Mouse (Mus musculus) midbrain, embryonic 14.5 days (tissue): ENCODE measurements around the gene Gm20721. TPM values are rescaled to one million over a fixed set of nuclear protein-coding genes. Genes with fewer than 3 reads are reported as not detected.
"Not testable (repeated sequence)": the region's sequence is repeated elsewhere in the genome, so short reads cannot be mapped to it uniquely, and the experiment has no call there.

ENCODE experiments used
- ATAC-seq: fragments of 200-750 bp; cut with Nextera tagmentation; 2 replicates; pipeline ENCODE4 v1.8.0; 2017; ENCODE audit warnings: moderate number of reproducible peaks, moderate library complexity; ENCODE audit not compliant: low FRiP score, low TSS enrichment
- DNase-seq: peaks from one replicate; pipeline ENCODE4 v3.0.0-alpha.2; 2015
- H3K27ac ChIP-seq: fragments of 300-500 bp; sonication (generic); replicated peaks from 2 replicates; pipeline ENCODE4 v1.5.1; 2014; ENCODE audit warnings: mild to moderate bottlenecking, low read depth, low read length, moderate library complexity
- H3K27me3 ChIP-seq: fragments of 300-500 bp; sonication (generic); 2 replicates; pipeline ENCODE4 v1.6.1; 2014; ENCODE audit warnings: low read length, control low read depth, mixed read lengths; ENCODE audit not compliant: control insufficient read depth, insufficient read depth
- H3K36me3 ChIP-seq: fragments of 300-500 bp; sonication (generic); 2 replicates; pipeline ENCODE4 v1.6.1; 2014; ENCODE audit warnings: low read length, control low read depth; ENCODE audit not compliant: control insufficient read depth, insufficient read depth
- H3K4me1 ChIP-seq: fragments of 300-500 bp; sonication (generic); 2 replicates; pipeline ENCODE4 v1.6.1; 2014; ENCODE audit warnings: mild to moderate bottlenecking, antibody characterized with exemption, low read length, control low read depth; ENCODE audit not compliant: control insufficient read depth, insufficient read depth
- H3K4me2 ChIP-seq: fragments of 300-500 bp; sonication (generic); 2 replicates; pipeline ENCODE4 v1.6.1; 2014; ENCODE audit warnings: mild to moderate bottlenecking, low read length, moderate library complexity
- H3K4me3 ChIP-seq: fragments of 300-500 bp; sonication (generic); replicated peaks from 2 replicates; pipeline ENCODE4 v1.5.1; 2014; ENCODE audit warnings: low read depth, low read length
- H3K9ac ChIP-seq: fragments of 300-500 bp; sonication (generic); replicated peaks from 2 replicates; pipeline ENCODE4 v1.6.1; 2014; ENCODE audit warnings: mild to moderate bottlenecking, low read length, moderate library complexity
- H3K9me3 ChIP-seq: fragments of 300-500 bp; sonication (generic); 2 replicates; pipeline ENCODE4 v1.6.1; 2016; ENCODE audit warnings: low read length, control low read depth, mixed read lengths; ENCODE audit not compliant: control insufficient read depth
- WGBS: fragments of 180-500 bp; shearing (Covaris S2); extraction: QIAGEN DNeasy Blood & Tissue Kit; methylation state at CpG from one replicate; pipeline ENCODE4 v1.1.7; 2014; 5-methylcytosine and 5-hydroxymethylcytosine counted together
- polyA plus RNA-seq: library from polyadenylated mRNA; unstranded; fragments of >200 nt; fragmentation: Nextera tagmentation; extraction: Ambion mirVana; gene quantifications from 2 replicates; pipeline ENCODE4 v1.2.1, GENCODE M21; 2014

Gm20721 gene
- polyA plus RNA-seq, result 6.4 and 7.5 TPM in 2 replicates

DNA sequence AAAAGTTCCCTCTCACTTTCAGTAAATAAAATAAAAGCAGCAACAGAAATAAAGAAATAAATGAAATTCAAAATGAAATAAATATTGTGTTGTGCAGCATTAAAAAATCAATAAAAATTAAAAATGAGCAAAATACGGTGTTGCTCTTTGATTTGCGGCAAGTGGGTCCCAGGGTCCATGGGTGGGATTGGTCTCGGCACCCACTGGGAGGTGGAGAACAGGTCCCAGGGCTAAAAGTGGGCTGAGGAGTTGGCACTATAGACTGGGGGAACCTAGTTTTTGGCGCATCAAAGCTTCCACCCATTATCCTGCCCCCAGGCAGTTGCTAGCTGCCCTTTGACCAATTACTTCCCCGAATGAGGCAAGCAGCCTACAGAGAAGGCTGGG is at the start of gene Gm20721:
Gene Gm20721 (minus strand): TSS at position 101 of the 387 bp plus-strand sequence.
- H3K4me1 ChIP-seq, result peaks cover 16% of the 10 kb centered on the region
- no peak within 1 kb of the TSS for H3K27ac ChIP-seq
- no peak within 1 kb of the TSS for H3K4me2 ChIP-seq
- peaks cover 36% of the 10 kb centered on the region for H3K36me3 ChIP-seq
- WGBS, result 95% methylated on average over 5 of the region's 5 CpGs
- ATAC-seq, result no peak
- H3K9ac ChIP-seq, result no peak within 1 kb of the TSS
- no peak for DNase-seq
- H3K9me3 ChIP-seq, result no peaks in the 10 kb centered on the region
- no peak within 1 kb of the TSS for H3K4me3 ChIP-seq
- no peaks in the 10 kb centered on the region for H3K27me3 ChIP-seq

DNA sequence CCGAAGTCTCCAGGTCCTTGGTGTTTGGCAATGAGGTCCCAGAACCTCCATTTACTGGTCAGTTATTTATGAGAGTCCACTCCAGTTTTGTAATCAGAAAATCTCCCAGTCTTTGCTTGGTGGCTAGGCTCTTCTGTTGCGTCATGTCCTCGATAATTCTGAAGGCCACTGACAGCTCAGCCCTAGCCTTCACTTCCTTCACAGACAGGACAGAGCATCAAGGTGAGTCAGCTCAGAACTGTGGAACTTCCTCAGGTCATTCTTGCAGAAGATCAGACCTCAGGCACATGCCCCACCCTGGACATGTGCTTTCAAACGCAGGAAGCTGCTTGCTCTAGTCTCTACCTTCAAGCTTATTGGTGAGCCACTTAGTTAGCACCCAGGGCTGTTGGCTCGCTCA is 46.9 kb upstream of the Gm20721 start:
- DNase-seq (no peak), ATAC-seq (no peak)
- Histone ChIP-seq H3K36me3 (no peaks in the 10 kb centered on the region), H3K9ac (no peak overlapping the region), H3K4me1 (no peaks in the 10 kb centered on the region), H3K27me3 (no peaks in the 10 kb centered on the region), H3K9me3 (no peaks in the 10 kb centered on the region; the same call in 1 of the 2 replicates), H3K4me3 (no peak overlapping the region), H3K27ac (no peak overlapping the region), H3K4me2 (no peak overlapping the region)
- 87% methylated on average over 5 of the region's 5 CpGs for WGBS

DNA sequence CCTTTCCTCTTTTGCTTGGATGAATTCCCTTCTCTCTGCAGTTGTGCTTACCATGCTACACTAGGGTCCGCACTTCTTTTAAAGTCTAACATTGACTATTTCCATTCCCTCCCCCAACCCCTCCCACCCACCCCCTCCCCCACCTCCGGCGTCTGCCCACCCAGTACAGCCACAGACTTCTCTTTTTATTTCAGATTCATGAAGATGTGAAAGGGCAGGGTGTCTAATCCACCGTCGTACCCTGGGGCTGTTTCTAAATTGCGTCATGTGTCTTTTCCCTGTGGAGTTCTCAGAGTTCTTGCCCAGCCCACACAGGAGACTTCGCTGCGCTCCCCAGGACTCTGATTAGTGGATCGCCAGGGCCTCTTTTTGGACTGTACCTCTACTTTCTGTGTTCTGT is 46.0 kb upstream of the Gm20721 start:
- no peaks in the 10 kb centered on the region; the same call in 1 of the 2 replicates for H3K9me3 ChIP-seq
- H3K4me2 ChIP-seq, result no peak overlapping the region
- H3K27me3 ChIP-seq, result no peaks in the 10 kb centered on the region
- H3K27ac ChIP-seq, result no peak overlapping the region
- DNase-seq, result peak; percentile 35
- no peak overlapping the region for H3K4me3 ChIP-seq
- H3K4me1 ChIP-seq, result no peaks in the 10 kb centered on the region
- no peak overlapping the region for H3K9ac ChIP-seq
- no peak for ATAC-seq
- H3K36me3 ChIP-seq, result no peaks in the 10 kb centered on the region
- 43% methylated on average over 9 of the region's 9 CpGs for WGBS

DNA sequence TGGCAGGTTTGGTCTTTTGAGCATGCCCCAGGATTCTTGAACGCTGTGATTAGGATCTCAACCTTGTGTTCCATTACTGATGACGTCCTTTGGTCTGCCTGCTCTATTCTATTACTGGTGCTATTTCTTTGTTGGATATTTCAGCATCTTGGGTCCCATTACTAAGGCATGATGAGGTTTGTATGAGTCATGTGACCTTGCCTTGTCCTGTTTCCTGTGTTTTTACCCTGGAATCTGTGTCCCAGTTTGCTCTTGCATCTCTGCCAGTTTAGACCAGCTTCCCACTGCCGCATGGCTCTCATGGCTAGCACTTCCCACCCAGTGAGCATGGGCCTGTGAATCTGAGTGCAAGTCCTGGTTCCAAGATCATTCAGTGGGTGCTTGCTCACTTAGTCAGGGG is 45.4 kb upstream of the Gm20721 start:
- Histone ChIP-seq H3K4me3 (no peak overlapping the region), H3K4me2 (no peak overlapping the region), H3K9ac (no peak overlapping the region), H3K27ac (no peak overlapping the region), H3K27me3 (no peaks in the 10 kb centered on the region), H3K9me3 (no peaks in the 10 kb centered on the region; the same call in 1 of the 2 replicates), H3K4me1 (no peaks in the 10 kb centered on the region), H3K36me3 (no peaks in the 10 kb centered on the region)
- 92% methylated on average over 3 of the region's 3 CpGs for WGBS
- ATAC-seq (no peak), DNase-seq (no peak)

DNA sequence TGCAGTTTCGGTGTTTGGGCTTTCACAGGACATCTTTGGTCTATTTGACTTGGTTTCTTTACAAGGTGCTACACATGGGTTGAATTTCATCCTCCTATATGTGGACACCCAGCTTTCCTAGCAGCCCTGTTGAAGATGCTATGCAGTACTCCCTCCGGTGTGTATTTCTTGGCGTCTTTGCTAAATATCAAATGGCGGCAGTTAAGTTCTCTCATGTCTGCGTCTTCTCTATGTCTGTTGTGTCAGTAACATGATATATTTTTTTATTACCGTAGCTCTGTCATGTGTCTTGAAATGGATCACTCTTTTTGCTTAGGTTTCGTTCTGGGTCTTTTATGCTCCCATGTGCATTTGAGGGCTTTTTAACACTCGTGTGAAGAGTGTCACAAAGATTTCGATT is 34.5 kb upstream of the Gm20721 start:
- no peaks in the 10 kb centered on the region for H3K27me3 ChIP-seq
- ATAC-seq, result no peak
- no peak overlapping the region for H3K4me2 ChIP-seq
- H3K36me3 ChIP-seq, result no peaks in the 10 kb centered on the region
- no peaks in the 10 kb centered on the region for H3K4me1 ChIP-seq
- H3K9ac ChIP-seq, result no peak overlapping the region
- H3K27ac ChIP-seq, result no peak overlapping the region
- H3K4me3 ChIP-seq, result no peak overlapping the region
- 93% methylated on average over 9 of the region's 9 CpGs for WGBS
- H3K9me3 ChIP-seq, result no peaks in the 10 kb centered on the region
- DNase-seq, result no peak

DNA sequence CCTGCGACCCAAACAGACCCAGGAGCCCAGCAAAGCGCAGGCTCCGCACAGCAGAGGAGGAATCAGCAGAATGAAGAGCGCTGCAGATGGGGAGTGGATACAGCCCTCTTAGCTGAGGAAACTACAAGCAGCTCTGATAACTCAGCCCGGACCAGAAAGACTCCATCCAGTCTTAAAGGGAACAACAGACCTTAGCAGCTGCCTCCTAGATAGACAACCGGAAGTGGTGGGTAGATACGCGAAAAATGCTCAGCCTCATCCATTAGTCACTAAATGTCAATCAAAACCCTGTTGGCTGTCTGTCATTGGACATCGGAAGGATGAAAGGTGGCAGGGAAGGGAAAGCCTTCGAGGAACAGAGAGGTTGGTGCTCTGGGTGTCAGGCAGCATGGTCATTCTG is 20.1 kb upstream of the Gm20721 start:
- H3K4me2 ChIP-seq, result no peak overlapping the region
- H3K27me3 ChIP-seq, result no peaks in the 10 kb centered on the region
- H3K4me3 ChIP-seq, result no peak overlapping the region
- ATAC-seq, result no peak
- H3K36me3 ChIP-seq, result no peaks in the 10 kb centered on the region
- 87% methylated on average over 10 of the region's 10 CpGs for WGBS
- no peak for DNase-seq
- no peaks in the 10 kb centered on the region for H3K9me3 ChIP-seq
- no peak overlapping the region for H3K27ac ChIP-seq
- H3K9ac ChIP-seq, result no peak overlapping the region
- no peaks in the 10 kb centered on the region for H3K4me1 ChIP-seq

DNA sequence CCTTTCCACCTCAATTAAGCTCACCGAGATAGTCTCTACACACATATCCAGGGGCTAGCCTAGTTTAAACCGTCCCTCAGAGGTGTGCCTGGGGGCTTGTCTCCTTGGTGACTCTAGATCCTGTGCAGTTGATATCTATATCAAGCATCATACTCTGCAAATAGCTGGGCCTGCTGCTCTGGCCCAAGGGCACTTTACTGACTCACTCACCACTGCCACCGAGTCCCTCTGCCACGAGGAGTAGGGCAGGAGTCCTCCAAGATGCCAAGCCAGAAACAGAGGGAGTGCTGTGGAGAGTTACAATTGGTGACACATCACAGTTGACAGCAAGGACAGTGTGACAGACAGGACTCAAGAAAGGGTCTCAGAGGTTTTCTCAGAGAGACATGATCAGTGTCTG is 13.1 kb upstream of the Gm20721 start:
- DNase-seq (no peak), ATAC-seq (no peak)
- Histone ChIP-seq H3K4me3 (no peak overlapping the region), H3K9ac (no peak overlapping the region), H3K27ac (no peak overlapping the region), H3K9me3 (no peaks in the 10 kb centered on the region), H3K4me2 (no peak overlapping the region), H3K4me1 (no peaks in the 10 kb centered on the region), H3K27me3 (no peaks in the 10 kb centered on the region), H3K36me3 (no peaks in the 10 kb centered on the region)
- 80% methylated on average over 4 of the region's 4 CpGs for WGBS

DNA sequence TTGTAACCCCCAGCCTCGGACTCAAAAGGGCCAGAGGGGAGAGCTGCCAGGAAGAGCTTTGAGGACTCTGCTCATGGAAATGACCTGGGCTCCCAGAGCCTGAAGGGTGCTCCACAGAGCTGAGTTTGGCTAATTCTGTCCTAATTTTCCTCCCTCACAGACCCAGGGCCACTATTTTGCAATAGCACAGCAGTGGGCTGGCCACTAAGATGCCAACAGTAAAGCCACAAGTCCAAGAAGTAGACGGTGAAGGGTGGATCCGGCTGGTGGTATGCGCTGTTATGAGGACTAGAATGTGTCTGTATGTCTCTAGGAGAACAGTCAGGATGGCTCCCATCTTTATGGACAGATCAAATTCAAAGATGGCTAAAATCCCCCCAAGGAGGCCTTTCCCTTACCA is 12.0 kb upstream of the Gm20721 start:
- Histone ChIP-seq H3K4me2 (no peak overlapping the region), H3K27ac (no peak overlapping the region), H3K9ac (no peak overlapping the region), H3K27me3 (no peaks in the 10 kb centered on the region), H3K36me3 (no peaks in the 10 kb centered on the region), H3K4me3 (no peak overlapping the region), H3K9me3 (peaks cover 4% of the 10 kb centered on the region; the same call in 1 of the 2 replicates), H3K4me1 (no peaks in the 10 kb centered on the region)
- no peak for ATAC-seq
- no peak for DNase-seq
- 86% methylated on average over 4 of the region's 4 CpGs for WGBS

DNA sequence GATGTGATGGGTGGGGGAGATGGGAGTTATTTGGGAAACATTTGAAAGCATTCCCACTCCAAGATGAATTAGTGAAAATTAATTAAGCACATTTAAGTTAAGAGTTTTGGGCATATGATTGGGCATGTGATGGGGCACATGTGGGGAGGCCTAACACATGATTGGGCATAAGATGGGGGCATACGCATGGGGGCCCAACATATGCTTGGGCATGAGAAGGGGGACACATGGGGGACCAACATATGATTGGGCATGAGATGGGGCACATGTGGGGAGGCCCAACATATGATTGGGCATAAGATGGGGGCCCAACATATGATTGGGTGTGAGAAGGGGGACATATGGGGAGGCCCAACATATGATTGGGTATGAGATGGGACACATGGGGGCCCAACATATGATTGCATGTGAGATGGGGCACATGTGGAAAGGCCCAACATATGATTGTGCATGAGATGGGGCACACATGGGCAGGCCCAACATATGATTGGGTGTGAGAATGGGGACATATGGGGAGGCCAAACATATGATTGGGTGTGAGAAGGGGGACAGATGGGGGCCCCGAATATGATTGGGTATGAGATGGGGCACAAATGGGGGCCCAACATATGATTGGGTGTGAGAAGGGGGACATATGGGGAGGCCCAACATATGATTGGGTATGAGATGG is 622 bp upstream of the Gm20721 start:
- peaks cover 34% of the 10 kb centered on the region for H3K36me3 ChIP-seq
- not testable (repeated sequence) for ATAC-seq, H3K9ac ChIP-seq, H3K4me2 ChIP-seq, H3K9me3 ChIP-seq, H3K27me3 ChIP-seq, H3K27ac ChIP-seq, DNase-seq, H3K4me3 ChIP-seq
- H3K4me1 ChIP-seq, result peaks cover 16% of the 10 kb centered on the region
- WGBS, result 95% methylated on average over 2 of the region's 2 CpGs
